Mouse (Mus musculus) brain, adult 2 months (tissue): Measurements from ENCODE around the gene Srrm1.

Experiments used
- DNase-seq: peaks from one replicate; pipeline ENCODE4 v3.0.0; 2011; ENCODE audit warnings: low read depth, low spot score

The Srrm1 gene

DNA sequence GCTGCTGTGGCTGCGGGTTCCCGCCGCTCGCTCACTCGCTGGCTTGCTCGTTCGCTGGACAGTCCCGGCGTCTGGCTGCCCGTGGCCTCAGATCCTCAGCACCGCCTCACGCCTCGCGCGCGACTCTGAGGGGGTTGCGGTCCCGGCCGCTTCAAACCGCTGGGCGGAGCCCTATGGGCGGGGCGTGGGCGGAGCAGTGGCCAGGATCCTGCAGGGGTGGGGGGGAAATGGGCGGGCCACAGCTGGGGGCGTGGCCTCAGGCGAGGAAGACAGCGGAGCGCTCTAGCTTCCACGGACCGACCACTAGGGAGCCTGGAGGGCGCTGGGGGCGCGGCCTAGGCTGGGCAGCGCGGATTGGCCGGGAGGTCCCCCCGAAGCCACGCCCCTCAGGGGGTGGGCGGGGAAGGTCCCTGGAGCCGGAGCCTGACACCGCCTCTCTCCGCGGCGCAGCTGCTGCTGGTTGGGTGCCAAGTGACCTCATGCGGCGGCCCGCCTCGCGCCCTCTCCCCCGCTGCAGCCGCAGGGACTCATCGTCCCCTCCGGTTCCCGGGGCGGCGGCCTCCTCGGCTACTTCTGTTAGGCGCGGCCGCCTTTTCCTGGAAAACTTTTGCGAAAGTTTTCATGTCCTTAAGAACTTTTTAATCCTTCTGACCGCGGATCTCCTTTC, 80.3 kb downstream of the Srrm1 start, which contains the start of gene Clic4:
Gene Clic4, minus strand, starts transcription at position 175 of the 667 bp plus-strand sequence.
- peak; percentile 98 for DNase-seq

DNA sequence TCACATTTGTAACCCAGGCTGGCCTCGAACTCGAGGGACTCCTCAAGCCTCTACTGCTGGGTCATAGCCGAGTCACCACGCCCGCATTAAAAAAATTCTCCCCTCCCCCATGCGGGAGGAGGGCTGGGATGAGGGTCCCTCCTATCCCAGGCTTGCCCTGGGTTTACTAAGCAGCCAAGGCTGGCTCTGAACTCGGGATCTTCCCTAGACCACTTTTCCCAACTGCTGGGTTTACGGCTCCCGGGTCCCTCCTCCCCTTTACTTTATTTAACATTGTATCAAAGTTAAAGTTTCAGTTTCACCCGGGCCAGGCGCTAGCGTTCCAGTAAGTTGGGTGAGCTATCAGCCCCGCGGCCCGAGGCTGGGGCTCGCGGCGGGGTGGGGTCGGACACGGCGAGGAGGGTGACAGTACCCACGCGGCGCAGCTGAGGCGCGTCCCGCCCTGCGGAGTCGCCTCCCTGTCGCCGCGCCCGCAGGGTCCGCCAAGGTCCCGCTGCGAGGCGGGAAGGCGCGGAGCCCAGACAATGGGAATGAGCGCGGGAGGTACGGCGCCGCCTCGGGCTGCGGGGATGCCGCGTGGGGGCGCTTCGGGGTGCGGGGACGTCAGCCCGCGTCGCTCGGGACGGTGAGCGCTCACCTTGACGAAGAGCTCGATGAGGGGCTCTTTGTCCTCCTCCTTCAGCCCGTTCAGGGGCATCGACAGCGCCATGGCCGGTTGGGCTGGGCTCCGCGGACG, 81.1 kb downstream of the Srrm1 start:
- no peak for DNase-seq

DNA sequence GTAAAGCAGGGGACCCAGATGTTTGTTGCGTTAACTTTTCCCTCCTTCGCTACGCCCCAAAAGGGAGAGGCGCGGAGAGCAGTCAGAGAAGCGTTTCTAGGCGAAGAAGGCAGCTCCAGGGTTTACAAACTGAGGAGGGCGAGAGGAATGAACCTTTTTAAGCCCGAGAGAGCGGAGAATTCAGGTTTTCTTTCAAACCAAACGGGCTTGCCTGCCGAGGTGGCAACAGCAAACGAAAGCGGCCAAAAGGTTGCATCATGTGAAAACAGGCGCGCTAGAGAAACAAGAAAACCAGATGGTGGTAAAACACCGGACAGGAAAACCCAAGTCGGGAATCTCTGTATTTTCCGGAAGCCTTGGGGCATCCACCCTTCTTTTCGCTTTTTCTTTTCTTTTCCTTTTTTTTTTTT, 81.7 kb downstream of the Srrm1 start:
- peak; percentile 30 for DNase-seq
